Mouse (Mus musculus) MEL (cell line): ENCODE data around the gene Alkbh5. TPM values are rescaled to one million over a fixed set of nuclear protein-coding genes. Genes with fewer than 3 reads are reported as not detected.
A peak's percentile ranks its signal among the peaks of the same experiment; 100 is the strongest.
"Not testable (repeated sequence)": the region's sequence is repeated elsewhere in the genome, so short reads cannot be mapped to it uniquely, and the experiment has no call there.

Experiments used
- DNase-seq: peaks from one replicate; pipeline ENCODE4 v3.0.0; 2011; ENCODE audit warnings: low read depth, low spot score
- H3K27ac ChIP-seq: 2 replicates; pipeline ENCODE4 v1.5.1; 2012; ENCODE audit warnings: low read depth, mild to moderate bottlenecking, control low read depth, low read length, moderate library complexity; ENCODE audit not compliant: control insufficient read depth
- H3K27me3 ChIP-seq, 2 experiments: fragments of 150-350 bp in 1 of 2; sonication (generic) in 1 of 2; 2 replicates each; pipeline ENCODE4 v1.6.1; 2012; ENCODE audit warnings: low read length in 2 of 2, mild to moderate bottlenecking in 2 of 2, improper control_type of control experiment in 1 of 2, moderate library complexity in 1 of 2; ENCODE audit not compliant: insufficient read depth in 2 of 2, control insufficient read depth in 1 of 2
- H3K36me3 ChIP-seq, 2 experiments: 2 replicates each; pipeline ENCODE4 v1.6.1; 2012 to 2014; ENCODE audit warnings: low read length in 2 of 2, improper control_type of control experiment in 1 of 2, inconsistent platforms in 1 of 2, mild to moderate bottlenecking in 1 of 2; ENCODE audit not compliant: insufficient read depth in 2 of 2, control insufficient read depth in 1 of 2
- H3K4me1 ChIP-seq, 2 experiments: fragments of 150-350 bp in 1 of 2; sonication (generic) in 1 of 2; 2 replicates each; pipeline ENCODE4 v1.6.1; 2012; ENCODE audit warnings: low read length in 2 of 2, improper control_type of control experiment in 1 of 2, mild to moderate bottlenecking in 1 of 2; ENCODE audit not compliant: insufficient read depth in 2 of 2, control insufficient read depth in 1 of 2
- H3K4me3 ChIP-seq, 2 experiments: fragments of 150-350 bp in 1 of 2; sonication (generic) in 1 of 2; 2 replicates each; pipeline ENCODE4 v1.5.1; 2012; ENCODE audit warnings: low read depth in 2 of 2, low read length in 2 of 2, mild to moderate bottlenecking in 2 of 2, moderate library complexity in 2 of 2, control low read depth in 1 of 2, improper control_type of control experiment in 1 of 2; ENCODE audit not compliant: control insufficient read depth in 1 of 2, insufficient read depth in 1 of 2
- H3K79me2 ChIP-seq: 2 replicates; pipeline ENCODE4 v1.6.1; 2012; ENCODE audit warnings: mild to moderate bottlenecking, low read length, moderate library complexity; ENCODE audit not compliant: control insufficient read depth, poor library complexity, insufficient read depth
- H3K9ac ChIP-seq: 2 replicates; pipeline ENCODE4 v1.6.1; 2012; ENCODE audit warnings: low read depth, mild to moderate bottlenecking, control low read depth, low read length, moderate library complexity; ENCODE audit not compliant: control insufficient read depth, poor library complexity, severe bottlenecking
- H3K9me3 ChIP-seq: fragments of 150-350 bp; sonication (generic); replicated peaks from 2 replicates; pipeline ENCODE4 v1.6.1; 2012; ENCODE audit warnings: mild to moderate bottlenecking, low read length, improper control_type of control experiment, moderate library complexity; ENCODE audit not compliant: insufficient read depth
- CHD1 ChIP-seq: IDR thresholded peaks from 2 replicates; pipeline ENCODE4 v1.6.1; 2012; ENCODE audit warnings: low read depth, mild to moderate bottlenecking, inconsistent platforms, low read length, improper control_type of control experiment
- CHD2 ChIP-seq: IDR thresholded peaks from 2 replicates; pipeline ENCODE4 v1.6.1; 2011; ENCODE audit warnings: low read length, improper control_type of control experiment
- CTCF ChIP-seq, 3 experiments: IDR thresholded peaks in 2 of 3; conservative IDR thresholded peaks in 1 of 3; 2 replicates each; pipeline ENCODE4 v1.5.1; 2011 to 2012; ENCODE audit warnings: low read length in 3 of 3, low read depth in 2 of 3, mild to moderate bottlenecking in 2 of 3, improper control_type of control experiment in 1 of 3, inconsistent platforms in 1 of 3, mixed read lengths in 1 of 3, moderate library complexity in 1 of 3; ENCODE audit not compliant: control insufficient read depth in 1 of 3, insufficient read depth in 1 of 3, poor library complexity in 1 of 3, severe bottlenecking in 1 of 3
- ELF1 ChIP-seq: IDR thresholded peaks from 2 replicates; pipeline ENCODE4 v1.6.1; 2014; ENCODE audit warnings: low read depth, mild to moderate bottlenecking, inconsistent platforms, low read length, improper control_type of control experiment, moderate library complexity
- JUND ChIP-seq: IDR thresholded peaks from 2 replicates; pipeline ENCODE4 v1.6.1; 2011; ENCODE audit warnings: low read depth, mild to moderate bottlenecking, improper control_type of control experiment, low read length
- MAFK ChIP-seq: IDR thresholded peaks from 2 replicates; pipeline ENCODE4 v1.6.1; 2011; ENCODE audit warnings: low read depth, mild to moderate bottlenecking, low read length, improper control_type of control experiment, borderline replicate concordance
- MAZ ChIP-seq: IDR thresholded peaks from 2 replicates; pipeline ENCODE4 v1.6.1; 2012; ENCODE audit warnings: low read depth, mild to moderate bottlenecking, inconsistent platforms, low read length, improper control_type of control experiment
- MYB ChIP-seq: IDR thresholded peaks from 2 replicates; pipeline ENCODE4 v1.6.1; 2011; ENCODE audit warnings: mild to moderate bottlenecking, low read depth, low read length, improper control_type of control experiment
- NRF1 ChIP-seq: IDR thresholded peaks from 2 replicates; pipeline ENCODE4 v1.6.1; 2014; ENCODE audit warnings: low read depth, mild to moderate bottlenecking, inconsistent platforms, low read length, improper control_type of control experiment, moderate library complexity; ENCODE audit not compliant: poor library complexity, insufficient read depth, severe bottlenecking
- POLR2A ChIP-seq, 2 experiments: IDR thresholded peaks; 2 replicates each; pipeline ENCODE4 v1.6.1; 2011 to 2012; ENCODE audit warnings: low read length in 2 of 2, mild to moderate bottlenecking in 2 of 2, control low read depth in 1 of 2, improper control_type of control experiment in 1 of 2, low read depth in 1 of 2, moderate library complexity in 1 of 2; ENCODE audit not compliant: control insufficient read depth in 1 of 2, insufficient read depth in 1 of 2, poor library complexity in 1 of 2
- POLR2AphosphoS2 ChIP-seq: IDR thresholded peaks from 2 replicates; pipeline ENCODE4 v1.6.1; 2011; ENCODE audit warnings: low read length, improper control_type of control experiment
- RAD21 ChIP-seq: IDR thresholded peaks from 2 replicates; pipeline ENCODE4 v1.6.1; 2011; ENCODE audit warnings: mild to moderate bottlenecking, low read depth, low read length, improper control_type of control experiment
- SIN3A ChIP-seq: IDR thresholded peaks from 2 replicates; pipeline ENCODE4 v1.6.1; 2012; ENCODE audit warnings: low read length, improper control_type of control experiment, inconsistent platforms
- SMC3 ChIP-seq: IDR thresholded peaks from 2 replicates; pipeline ENCODE4 v1.6.1; 2011; ENCODE audit warnings: low read depth, low read length, improper control_type of control experiment
- TCF12 ChIP-seq: IDR thresholded peaks from 2 replicates; pipeline ENCODE4 v1.6.1; 2014; ENCODE audit warnings: low read depth, mild to moderate bottlenecking, inconsistent platforms, low read length, improper control_type of control experiment, moderate library complexity
- USF1 ChIP-seq: IDR thresholded peaks from 2 replicates; pipeline ENCODE4 v1.6.1; 2014; ENCODE audit warnings: low read depth, mild to moderate bottlenecking, inconsistent platforms, low read length, improper control_type of control experiment, moderate library complexity
- ZC3H11A ChIP-seq: IDR thresholded peaks from 2 replicates; pipeline ENCODE4 v1.6.1; 2012; ENCODE audit warnings: low read depth, mild to moderate bottlenecking, inconsistent platforms, low read length, improper control_type of control experiment
- ZMIZ1 ChIP-seq: IDR thresholded peaks from 2 replicates; pipeline ENCODE4 v1.6.1; 2012; ENCODE audit warnings: low read depth, mild to moderate bottlenecking, inconsistent platforms, low read length, improper control_type of control experiment, moderate library complexity
- ZNF384 ChIP-seq: IDR thresholded peaks from 2 replicates; pipeline ENCODE4 v1.6.1; 2012; ENCODE audit warnings: low read depth, mild to moderate bottlenecking, inconsistent platforms, low read length, improper control_type of control experiment
- polyA plus RNA-seq, 2 experiments: library from polyadenylated mRNA; stranded (reverse) in 1 of 2; unstranded in 1 of 2; fragments of >175 nt in 1 of 2; fragments of >200 nt in 1 of 2; gene quantifications; 2 replicates each; pipeline versions ENCODE4 v1.2.1 to v1.2.4; 2012; ENCODE audit warnings: low replicate concordance in 2 of 2, low read depth in 1 of 2; ENCODE audit not compliant: insufficient read length in 2 of 2, insufficient read depth in 1 of 2, missing spikeins in 1 of 2
- total RNA-seq: library from RNA; depleted of rRNA; stranded (reverse); fragments of 300-350 nt; gene quantifications from 2 replicates; pipeline ENCODE4 v1.2.3, GENCODE M21; 2012; rRNA removed

The Alkbh5 gene
- total and polyA plus RNA-seq, 3 experiments = 39.4 to 49.1 TPM; not detected in 1

GRCm38 (mm10) chr11:60559342-60559741, 23.2 kb downstream of the Alkbh5 start:
- Histone ChIP-seq H3K4me3 (no peak overlapping the region), H3K4me1 (no peaks in the 10 kb centered on the region), H3K79me2 (no peaks in the 10 kb centered on the region), H3K9ac (no peak overlapping the region), H3K27ac (no peak overlapping the region), H3K9me3 (no peaks in the 10 kb centered on the region), H3K36me3 (peaks cover 0 to 14% of the 10 kb centered on the region in 2 experiments; a peak in 2 of 4 replicates), H3K27me3 (no peaks in the 10 kb centered on the region)
- DNase-seq = peak; percentile 84
- TF ChIP-seq JUND (no peak), SMC3 (peak; percentile 75), NRF1 (no peak), MAZ (no peak), CTCF (IDR thresholded peaks at IDR 0.05 in 2 of 3, conservative IDR thresholded peaks at IDR 0.05 in 1 of 3; ENCODE audit: control insufficient read depth in 1 of 3, insufficient read depth in 1 of 3, low read depth in 2 of 3, low read length in 3 of 3, poor library complexity in 1 of 3, severe bottlenecking in 1 of 3) (peak; percentile 90 to 99 (median 94)), ELF1 (peak; percentile 54; the same call in 1 of the 2 replicates), MYB (no peak), POLR2A (IDR thresholded peaks at IDR 0.05; ENCODE audit: control insufficient read depth in 1 of 2, insufficient read depth in 1 of 2, low read depth in 1 of 2, low read length in 2 of 2, poor library complexity in 1 of 2) (no peak), ZNF384 (peak; percentile 74), MAFK (no peak), CHD2 (no peak), USF1 (peak; percentile 79), POLR2AphosphoS2 (peak; percentile 40; the same call in 1 of the 2 replicates), ZC3H11A (peak; percentile 61), SIN3A (peak; percentile 31; the same call in 1 of the 2 replicates), RAD21 (peak; percentile 80), CHD1 (no peak), TCF12 (no peak), ZMIZ1 (no peak)

DNA sequence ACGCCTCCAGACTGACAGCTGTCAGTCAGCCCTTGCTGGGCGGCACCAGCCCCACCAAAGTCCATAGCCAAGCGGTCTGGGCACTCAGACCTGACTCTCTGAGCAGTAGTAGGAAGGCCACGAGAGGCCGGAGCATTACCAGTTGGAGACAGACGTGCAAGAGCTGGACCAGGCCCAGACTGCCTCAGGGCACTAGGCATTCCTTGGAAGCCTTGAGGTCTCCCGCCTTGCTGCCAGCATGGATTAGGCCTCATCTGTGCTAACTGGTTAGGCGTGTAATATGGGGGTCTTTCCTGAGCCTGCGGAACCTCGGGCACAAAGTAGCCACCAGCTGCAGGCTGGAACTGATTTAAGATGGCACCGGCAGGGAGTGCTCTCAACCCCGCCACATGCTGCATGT, 37.8 kb downstream of the Alkbh5 start:
- H3K9me3 ChIP-seq, H3K79me2 ChIP-seq, DNase-seq, H3K27ac ChIP-seq, H3K4me1 ChIP-seq, H3K9ac ChIP-seq, H3K27me3 ChIP-seq, H3K4me3 ChIP-seq, H3K36me3 ChIP-seq: not testable (repeated sequence)

Other genes starting within 250 kb of the Alkbh5 start
- 6.6 and 6.8 TPM in 2 replicates for gene Tom1l2, start 183.5 kb upstream of the Alkbh5 start, total RNA-seq
- gene Tom1l2, start 183.5 kb upstream of the Alkbh5 start, polyA plus RNA-seq = 10 to 100 TPM in 1 of 2 experiments, not detected in 1; 12.2 TPM
- 0.69 and 0.75 TPM in 2 replicates for gene Drc3, start 183.1 kb upstream of the Alkbh5 start, total RNA-seq
- gene Drc3, start 183.1 kb upstream of the Alkbh5 start, polyA plus RNA-seq = under 1 TPM in 1 of 2 experiments, not detected in 1; 0.91 TPM
- gene Gid4, start 119.2 kb upstream of the Alkbh5 start, total RNA-seq = 25.2 and 28.6 TPM in 2 replicates
- gene Gid4, start 119.2 kb upstream of the Alkbh5 start, polyA plus RNA-seq = 100 to 1,000 TPM in 1 of 2 experiments, 10 to 100 TPM in 1; 25.3 to 114 TPM
- gene Atpaf2, start 117.9 kb upstream of the Alkbh5 start, total RNA-seq = 82.6 and 84.7 TPM in 2 replicates
- gene Atpaf2, start 117.9 kb upstream of the Alkbh5 start, polyA plus RNA-seq = 100 to 1,000 TPM in 1 of 2 experiments, not detected in 1; 102 TPM
- 133 and 140 TPM in 2 replicates for gene Drg2, start 81.8 kb upstream of the Alkbh5 start, total RNA-seq
- 100 to 1,000 TPM; 121 to 214 TPM for gene Drg2, start 81.8 kb upstream of the Alkbh5 start, polyA plus RNA-seq
- gene Myo15, start 67.0 kb upstream of the Alkbh5 start, total RNA-seq = 0.03 and 0.04 TPM in 2 replicates
- under 1 TPM in 1 of 2 experiments, not detected in 1; 0.07 TPM for gene Myo15, start 67.0 kb upstream of the Alkbh5 start, polyA plus RNA-seq
- gene Llgl1, start 163.3 kb downstream of the Alkbh5 start, total RNA-seq = 9.3 and 11.6 TPM in 2 replicates
- gene Llgl1, start 163.3 kb downstream of the Alkbh5 start, polyA plus RNA-seq = 10 to 100 TPM in 1 of 2 experiments, not detected in 1; 23.9 TPM
- gene Flii, start 190.9 kb downstream of the Alkbh5 start, total RNA-seq = 71.8 and 78.7 TPM in 2 replicates
- 100 to 1,000 TPM in 1 of 2 experiments, not detected in 1; 111 TPM for gene Flii, start 190.9 kb downstream of the Alkbh5 start, polyA plus RNA-seq
- 14.2 and 14.6 TPM in 2 replicates for gene Mief2, start 192.0 kb downstream of the Alkbh5 start, total RNA-seq
- gene Mief2, start 192.0 kb downstream of the Alkbh5 start, polyA plus RNA-seq = 10 to 100 TPM in 1 of 2 experiments, not detected in 1; 13.4 TPM
- 17.7 and 19.3 TPM in 2 replicates for gene Top3a, start 241.0 kb downstream of the Alkbh5 start, total RNA-seq
- gene Top3a, start 241.0 kb downstream of the Alkbh5 start, polyA plus RNA-seq = 10 to 100 TPM in 1 of 2 experiments, not detected in 1; 18.4 TPM
- 17.0 and 20.0 TPM in 2 replicates for gene Smcr8, start 241.1 kb downstream of the Alkbh5 start, total RNA-seq
- gene Smcr8, start 241.1 kb downstream of the Alkbh5 start, polyA plus RNA-seq = 10 to 100 TPM in 1 of 2 experiments, not detected in 1; 20.5 TPM